Mouse (Mus musculus): ENCODE data around the gene Armt1. TPM values are rescaled to one million over a fixed set of nuclear protein-coding genes. Genes with fewer than 3 reads are reported as not detected.
A peak's percentile ranks its signal among the peaks of the same experiment; 100 is the strongest.
"Not testable (repeated sequence)": the region's sequence is repeated elsewhere in the genome, so short reads cannot be mapped to it uniquely, and the experiment has no call there.

Armt1 gene
- polyA plus RNA-seq, 1 experiment from 2014 or later = 9.0 TPM

DNA sequence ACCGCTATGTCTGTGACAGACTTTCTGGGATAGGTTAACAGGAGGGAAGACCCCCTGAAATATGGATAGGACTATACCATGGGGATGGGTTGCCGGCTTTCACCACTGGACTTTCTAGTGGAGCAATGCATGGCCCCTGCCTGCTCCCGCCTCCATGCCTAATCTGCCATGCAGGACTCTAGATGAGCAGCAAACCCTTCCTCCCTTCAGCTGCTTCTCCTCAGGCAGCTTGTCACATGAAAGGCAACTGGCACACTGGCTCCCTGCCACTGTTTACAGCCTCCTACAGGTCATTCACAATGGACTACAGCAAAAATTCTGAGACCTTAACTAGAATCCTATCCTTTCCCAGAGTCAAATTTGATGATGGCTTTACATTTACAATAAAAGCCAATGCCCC lies 1.4 kb upstream of the Armt1 start:
- WGBS = 81% methylated on average over 3 of the region's 3 CpGs
- DNase-seq (ENCODE audit: low spot score) = no peak
- Histone ChIP-seq H3K27me3 (replicated peaks; ENCODE audit: insufficient read depth, low read length) (no peaks in the 10 kb centered on the region), H3K4me1 (ENCODE audit: insufficient read depth, low read depth, low read length) (peaks cover 8% of the 10 kb centered on the region; the same call in 1 of the 2 replicates), H3K27ac (ENCODE audit: low read length) (no peak overlapping the region), H3K9ac (replicated peaks; ENCODE audit: low read depth) (no peak overlapping the region), H3K36me3 (ENCODE audit: insufficient read depth, low read length) (peaks cover 4% of the 10 kb centered on the region; the same call in 1 of the 2 replicates), H3K4me3 (ENCODE audit: low read depth, low read length) (no peak overlapping the region), H3K4me2 (replicated peaks; ENCODE audit: low read depth, low read length) (no peak overlapping the region), H3K9me3 (ENCODE audit: low read length) (no peaks in the 10 kb centered on the region)
- no peak for TF ChIP-seq CTCF (IDR thresholded peaks at IDR 0.05)
- no peak for TF ChIP-seq EP300 (IDR thresholded peaks at IDR 0.05)
- ATAC-seq = no peak

- DNase-seq (ENCODE audit: low spot score) = no peak
- H3K9me3 ChIP-seq (ENCODE audit: low read length) = no peaks in the 10 kb centered on the region
- H3K4me2 ChIP-seq (replicated peaks; ENCODE audit: low read depth, low read length) = peak overlapping the region; percentile 72
- H3K27ac ChIP-seq (ENCODE audit: low read length) = peak overlapping the region; percentile 34; the same call in 1 of the 2 replicates
- TF ChIP-seq CTCF (IDR thresholded peaks at IDR 0.05) (no peak), EP300 (IDR thresholded peaks at IDR 0.05) (no peak)
- H3K9ac ChIP-seq (replicated peaks; ENCODE audit: low read depth) = peak overlapping the region; percentile 52
- H3K36me3 ChIP-seq (ENCODE audit: insufficient read depth, low read length) = no peaks in the 10 kb centered on the region
- WGBS = 11% methylated on average over 5 of the region's 5 CpGs
- ATAC-seq = no peak
- peaks cover 8% of the 10 kb centered on the region; the same call in 1 of the 2 replicates for H3K4me1 ChIP-seq (ENCODE audit: insufficient read depth, low read depth, low read length)
- no peaks in the 10 kb centered on the region for H3K27me3 ChIP-seq (replicated peaks; ENCODE audit: insufficient read depth, low read length)
- peak overlapping the region; percentile 57 for H3K4me3 ChIP-seq (ENCODE audit: low read depth, low read length)
Observed at GRCm38 (mm10) chr10:4431746-4432122, 533 bp upstream of the Armt1 start.

- DNase-seq (ENCODE audit: low spot score) (peak; percentile 67), ATAC-seq (no peak)
- Histone ChIP-seq H3K27me3 (replicated peaks; ENCODE audit: insufficient read depth, low read length) (no peaks in the 10 kb centered on the region), H3K9ac (replicated peaks; ENCODE audit: low read depth) (peak overlapping the region; percentile 64), H3K27ac (ENCODE audit: low read length) (peak overlapping the region; percentile 92), H3K4me1 (ENCODE audit: insufficient read depth, low read depth, low read length) (peaks cover 8% of the 10 kb centered on the region; the same call in 1 of the 2 replicates), H3K36me3 (ENCODE audit: insufficient read depth, low read length) (no peaks in the 10 kb centered on the region), H3K9me3 (ENCODE audit: low read length) (no peaks in the 10 kb centered on the region), H3K4me2 (replicated peaks; ENCODE audit: low read depth, low read length) (peak overlapping the region; percentile 63), H3K4me3 (ENCODE audit: low read depth, low read length) (peak overlapping the region; percentile 57)
- WGBS = 7% methylated on average over 19 of the region's 19 CpGs
- no peak for TF ChIP-seq EP300 (IDR thresholded peaks at IDR 0.05)
- TF ChIP-seq CTCF (IDR thresholded peaks at IDR 0.05) = peak; percentile 54
Observed at GRCm38 (mm10) chr10:4432996-4433755, 909 bp downstream of the Armt1 start.

DNA sequence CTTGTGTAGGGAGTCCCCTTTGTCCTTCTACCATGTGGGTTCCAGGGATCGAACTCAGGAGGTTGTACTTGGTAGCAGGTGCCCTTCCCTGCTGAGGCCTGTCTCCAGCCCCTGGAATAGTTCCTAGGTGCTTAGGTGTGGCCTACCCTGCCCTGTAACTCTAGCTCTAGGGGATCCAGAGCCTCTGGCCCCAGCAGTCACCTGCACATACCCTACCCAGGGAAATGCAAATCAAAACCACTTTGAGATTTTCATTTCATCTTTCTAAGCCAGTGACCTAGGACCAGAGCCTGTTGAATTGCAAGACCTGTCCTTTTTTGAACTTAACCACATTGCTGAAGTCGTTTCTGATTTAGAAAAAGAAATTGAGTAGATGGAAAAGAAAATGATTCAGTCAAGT lies 1.6 kb downstream of the Armt1 start:
- not testable (repeated sequence) for H3K36me3 ChIP-seq (ENCODE audit: insufficient read depth, low read length); H3K27ac ChIP-seq (ENCODE audit: low read length); H3K4me3 ChIP-seq (ENCODE audit: low read depth, low read length); H3K9me3 ChIP-seq (ENCODE audit: low read length); H3K9ac ChIP-seq (replicated peaks; ENCODE audit: low read depth); ATAC-seq; H3K4me2 ChIP-seq (replicated peaks; ENCODE audit: low read depth, low read length); DNase-seq (ENCODE audit: low spot score); H3K27me3 ChIP-seq (replicated peaks; ENCODE audit: insufficient read depth, low read length); H3K4me1 ChIP-seq (ENCODE audit: insufficient read depth, low read depth, low read length)
- 79% methylated on average over 2 of the region's 2 CpGs for WGBS

GRCm38 (mm10) chr10:4435416-4435815 lies 3.1 kb downstream of the Armt1 start:
- WGBS = 83% methylated on average over 3 of the region's 3 CpGs
- ATAC-seq (no peak), DNase-seq (ENCODE audit: low spot score) (no peak)
- Histone ChIP-seq H3K4me3 (ENCODE audit: low read depth, low read length) (no peak overlapping the region), H3K4me2 (replicated peaks; ENCODE audit: low read depth, low read length) (no peak overlapping the region), H3K9ac (replicated peaks; ENCODE audit: low read depth) (no peak overlapping the region), H3K27ac (ENCODE audit: low read length) (no peak overlapping the region), H3K9me3 (ENCODE audit: low read length) (no peaks in the 10 kb centered on the region), H3K36me3 (ENCODE audit: insufficient read depth, low read length) (peaks cover 8% of the 10 kb centered on the region), H3K4me1 (ENCODE audit: insufficient read depth, low read depth, low read length) (peaks cover 8% of the 10 kb centered on the region; the same call in 1 of the 2 replicates), H3K27me3 (replicated peaks; ENCODE audit: insufficient read depth, low read length) (no peaks in the 10 kb centered on the region)
- no peak for TF ChIP-seq CTCF (IDR thresholded peaks at IDR 0.05)
- TF ChIP-seq EP300 (IDR thresholded peaks at IDR 0.05) = no peak

GRCm38 (mm10) chr10:4456409-4456808 lies 24.1 kb downstream of the Armt1 start:
- Histone ChIP-seq H3K27ac (ENCODE audit: low read length) (no peak overlapping the region), H3K4me3 (ENCODE audit: low read depth, low read length) (no peak overlapping the region), H3K4me1 (ENCODE audit: insufficient read depth, low read depth, low read length) (no peaks in the 10 kb centered on the region), H3K36me3 (ENCODE audit: insufficient read depth, low read length) (peaks cover 14% of the 10 kb centered on the region; the same call in 1 of the 2 replicates), H3K9ac (replicated peaks; ENCODE audit: low read depth) (no peak overlapping the region), H3K9me3 (ENCODE audit: low read length) (no peaks in the 10 kb centered on the region), H3K4me2 (replicated peaks; ENCODE audit: low read depth, low read length) (no peak overlapping the region), H3K27me3 (replicated peaks; ENCODE audit: insufficient read depth, low read length) (no peaks in the 10 kb centered on the region)
- ATAC-seq (no peak), DNase-seq (ENCODE audit: low spot score) (no peak)
- TF ChIP-seq EP300 (IDR thresholded peaks at IDR 0.05) = no peak
- TF ChIP-seq CTCF (IDR thresholded peaks at IDR 0.05) = no peak
- whole genome bisulfite sequencing = 64% methylated on average over 4 of the region's 4 CpGs
